ENCODE assay signal across 9 mouse cellular contexts in genomic region chr4:134799272-134799671, GRCm38 (mm10). TPM values are rescaled to one million over a fixed set of nuclear protein-coding genes. Genes with fewer than 3 reads are reported as not detected.
DNase-seq lines count a peak whose midpoint lies in the region; ATAC-seq and TF ChIP-seq lines count a peak whose summit lies in the region.
"Had no signal": no experiment of that assay in that cellular context is flagged by ENCODE, and none has a peak within 500 bp of the region (broad histone marks: within the 10 kb centered on the region; RNA-seq: fewer than 3 reads in every experiment).

No protein-coding gene starts in this region.

- peaks cover 37% of the 10 kb centered on the region for H3K36me3 ChIP-seq in liver, embryonic 12.5 days
- 0 out of 2 replicates have a peak, but pooled peaks cover 4% of the 10 kb centered on the region for H3K36me3 ChIP-seq in stomach, postnatal 0 days (ENCODE audit: control insufficient read depth, insufficient read depth, low read length)

- peak; percentile 28 to 42 for DNase-seq in urinary bladder, adult 18-20 months (ENCODE audit: low spot score in 2 of 2)
- no peak for DNase-seq in urinary bladder, postnatal 10 days (ENCODE audit: low spot score)
- peak; percentile 82 to 87 for DNase-seq in cerebellum, postnatal 25 days
- peak; percentile 52 for DNase-seq in gastrocnemius, postnatal 25 days
- peak; percentile 54 for DNase-seq in kidney, adult 11 months
- DNase-seq in neural tube, embryonic 10.5 days (ENCODE audit: extremely low spot score, low spot score): peak; percentile 84
- peak; percentile 85 for DNase-seq in stomach, postnatal 0 days (ENCODE audit: low spot score)

- H3K4me2 ChIP-seq in liver, embryonic 12.5 days: no peak overlapping the region
- no peak overlapping the region for H3K4me2 ChIP-seq in stomach, postnatal 0 days (replicated peaks; ENCODE audit: low read depth)
- H3K4me2 ChIP-seq: embryonic facial prominence, embryonic 15.5 days had no signal

- TF ChIP-seq EP300 in stomach, postnatal 0 days (optimal IDR thresholded peaks at IDR 0.05): no peak

- 6% methylated on average over 4 of the region's 4 CpGs for WGBS in liver, embryonic 12.5 days (ENCODE audit: insufficient replicate concordance)
- 7% methylated on average over 4 of the region's 4 CpGs for WGBS in stomach, postnatal 0 days

- no peak overlapping the region for H3K27ac ChIP-seq in liver, embryonic 12.5 days
- no peak overlapping the region for H3K27ac ChIP-seq in stomach, postnatal 0 days (replicated peaks)

- no peak overlapping the region for H3K9ac ChIP-seq in liver, embryonic 12.5 days
- no peak overlapping the region for H3K9ac ChIP-seq in stomach, postnatal 0 days (ENCODE audit: low read length)
- H3K9ac ChIP-seq: embryonic facial prominence, embryonic 15.5 days had no signal

- H3K4me3 ChIP-seq in liver, embryonic 12.5 days: no peak overlapping the region
- no peak overlapping the region for H3K4me3 ChIP-seq in stomach, postnatal 0 days (ENCODE audit: low read depth, low read length)
- H3K4me3 ChIP-seq: embryonic facial prominence, embryonic 15.5 days had no signal

- no peaks in the 10 kb centered on the region for H3K9me3 ChIP-seq in liver, embryonic 12.5 days (replicated peaks)
- H3K9me3 ChIP-seq in stomach, postnatal 0 days (ENCODE audit: control insufficient read depth, low read length): no peaks in the 10 kb centered on the region
- H3K9me3 ChIP-seq: embryonic facial prominence, embryonic 15.5 days had no signal

- peak; percentile 63 for ATAC-seq in liver, embryonic 12.5 days
- peak; percentile 67 for ATAC-seq in stomach, postnatal 0 days (ENCODE audit: low FRiP score, low TSS enrichment)

- no peaks in the 10 kb centered on the region for H3K27me3 ChIP-seq in liver, embryonic 12.5 days (replicated peaks)
- no peaks in the 10 kb centered on the region for H3K27me3 ChIP-seq in stomach, postnatal 0 days (ENCODE audit: control insufficient read depth, insufficient read depth, low read length)
- H3K27me3 ChIP-seq: embryonic facial prominence, embryonic 15.5 days had no signal

- peak; percentile 96 for TF ChIP-seq CTCF in stomach, postnatal 0 days (IDR thresholded peaks at IDR 0.05; ENCODE audit: low read depth)

- H3K4me1 ChIP-seq in liver, embryonic 12.5 days: peaks cover 39% of the 10 kb centered on the region
- H3K4me1 ChIP-seq in stomach, postnatal 0 days (replicated peaks; ENCODE audit: control insufficient read depth, insufficient read depth): no peaks in the 10 kb centered on the region

RNA-seq across cellular contexts. Expression of gene Ldlrap1, which starts 31.4 kb away (rescaled TPM):
- 1 to 10 TPM; 3.2 to 5.0 TPM for total RNA-seq in gastrocnemius, postnatal 25 days (2021)
- 26.4 and 28.2 TPM in 2 replicates for polyA plus RNA-seq in liver, embryonic 12.5 days (2016; fragmentation: Nextera tagmentation; extraction: Ambion mirVana)
- polyA plus RNA-seq in stomach, postnatal 0 days (2015; fragmentation: Nextera tagmentation; extraction: Ambion mirVana): 18.8 and 19.5 TPM in 2 replicates

RNA-seq across cellular contexts. Expression of gene Maco1, which starts 53.9 kb away (rescaled TPM):
- total RNA-seq in gastrocnemius, postnatal 25 days (2021): 10 to 100 TPM; 10.6 to 15.4 TPM
- polyA plus RNA-seq in liver, embryonic 12.5 days (2016; fragmentation: Nextera tagmentation; extraction: Ambion mirVana): 27.2 and 29.8 TPM in 2 replicates
- 20.8 and 24.1 TPM in 2 replicates for polyA plus RNA-seq in stomach, postnatal 0 days (2015; fragmentation: Nextera tagmentation; extraction: Ambion mirVana)
